In the genomic region with DNA sequence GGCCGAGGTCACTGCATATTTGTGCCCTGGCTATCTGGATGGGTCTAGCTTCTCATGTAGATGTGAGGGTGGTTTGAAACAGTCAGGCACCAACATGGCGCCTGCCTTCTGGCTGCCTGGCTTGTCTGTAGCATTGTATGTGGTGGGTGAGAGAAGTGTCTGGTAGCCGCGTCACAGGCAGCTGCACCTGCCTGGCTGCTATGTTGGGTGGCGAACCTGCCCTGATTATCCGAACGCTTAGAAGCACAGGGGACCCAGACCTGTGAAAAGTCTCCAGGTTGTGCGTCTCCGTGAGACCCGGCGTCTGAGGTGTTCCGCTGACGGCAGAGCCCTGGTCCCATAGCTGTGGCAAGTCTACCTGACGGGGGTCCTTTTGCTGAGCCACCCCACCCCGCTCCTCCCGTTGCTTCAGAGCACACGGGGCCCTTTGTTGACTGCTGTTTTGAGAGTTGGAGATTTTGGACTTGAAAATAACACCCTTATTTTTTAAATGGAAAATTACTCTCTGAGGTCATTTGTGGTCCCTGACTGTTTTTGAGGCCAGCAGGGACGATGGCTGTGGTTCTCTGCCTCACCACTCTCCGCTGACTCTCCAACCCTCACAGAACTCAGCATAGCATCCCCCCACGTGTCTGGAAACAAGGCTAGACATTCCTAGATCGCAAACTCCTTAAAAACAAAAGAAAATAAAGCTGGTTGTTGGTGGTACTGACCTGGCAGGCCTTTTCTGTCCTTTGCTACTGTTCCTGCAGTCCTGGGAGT, we compare ENCODE assay signal across 18 mouse cellular contexts. TPM values are rescaled to one million over a fixed set of nuclear protein-coding genes. Genes with fewer than 3 reads are reported as not detected.
DNase-seq lines count a peak whose midpoint lies in the region; ATAC-seq and TF ChIP-seq lines count a peak whose summit lies in the region.
"Had no signal": no experiment of that assay in that cellular context is flagged by ENCODE, and none has a peak within 500 bp of the region (broad histone marks: within the 10 kb centered on the region; RNA-seq: fewer than 3 reads in every experiment).

No protein-coding gene starts in this region.

- 83% methylated on average over 21 of the region's 21 CpGs for WGBS in heart, embryonic 13.5 days
- 86% methylated on average over 21 of the region's 21 CpGs for WGBS in intestine, embryonic 15.5 days
- 86% methylated on average over 21 of the region's 21 CpGs for WGBS in cerebellum, adult 2 months

- H3K27me3 ChIP-seq in heart, embryonic 13.5 days (replicated peaks) = no peaks in the 10 kb centered on the region
- no peaks in the 10 kb centered on the region for H3K27me3 ChIP-seq in intestine, embryonic 15.5 days (replicated peaks)
- H3K27me3 ChIP-seq in splenic B cell, adult 2 months (ENCODE audit: control insufficient read depth, insufficient read depth, low read length, poor library complexity, severe bottlenecking) = no peaks in the 10 kb centered on the region
- no peaks in the 10 kb centered on the region for H3K27me3 ChIP-seq in cerebellum, adult 2 months (ENCODE audit: control insufficient read depth, insufficient read depth, low read length)
- H3K27me3 ChIP-seq: neural tube, embryonic 13.5 days had no signal

- H3K27ac ChIP-seq in heart, embryonic 13.5 days (replicated peaks) = peak overlapping the region; percentile 61
- H3K27ac ChIP-seq in intestine, embryonic 15.5 days = 0 out of 2 replicates have a peak overlapping the region, but pooled peaks have one; percentile 22
- H3K27ac ChIP-seq in cerebellum, adult 2 months (ENCODE audit: insufficient read depth, low read length) = no peak overlapping the region
- H3K27ac ChIP-seq: neural tube, embryonic 13.5 days had no signal

- H3K4me3 ChIP-seq in heart, embryonic 13.5 days = no peak overlapping the region
- no peak overlapping the region for H3K4me3 ChIP-seq in intestine, embryonic 15.5 days (replicated peaks)
- H3K4me3 ChIP-seq in cerebellum, adult 2 months (replicated peaks; ENCODE audit: insufficient read depth, low read depth, low read length) = no peak overlapping the region
- H3K4me3 ChIP-seq: neural tube, embryonic 13.5 days had no signal

- H3K4me2 ChIP-seq in heart, embryonic 13.5 days = no peak overlapping the region
- no peak overlapping the region for H3K4me2 ChIP-seq in intestine, embryonic 15.5 days (replicated peaks)
- H3K4me2 ChIP-seq: neural tube, embryonic 13.5 days had no signal

- no peak for TF ChIP-seq CTCF in cerebellum, adult 2 months (IDR thresholded peaks at IDR 0.05; ENCODE audit: borderline replicate concordance, insufficient read depth, low read depth, low read length)

- H3K4me1 ChIP-seq in heart, embryonic 13.5 days = peaks cover 47% of the 10 kb centered on the region
- peaks cover 22% of the 10 kb centered on the region for H3K4me1 ChIP-seq in intestine, embryonic 15.5 days (replicated peaks)
- no peaks in the 10 kb centered on the region for H3K4me1 ChIP-seq in cerebellum, adult 2 months (ENCODE audit: control insufficient read depth, insufficient read depth, low read length)

- peak overlapping the region; percentile 50 for H3K9ac ChIP-seq in heart, embryonic 13.5 days
- H3K9ac ChIP-seq in intestine, embryonic 15.5 days = no peak overlapping the region
- H3K9ac ChIP-seq: neural tube, embryonic 13.5 days had no signal

- no peak for DNase-seq in heart, adult 9 months (ENCODE audit: low spot score in 2 of 2)
- DNase-seq in thymus, postnatal 14 days = peak; percentile 8
- DNase-seq in thymus, postnatal 4 days = no peak
- peak; percentile 45 for DNase-seq in splenic B cell, adult 2 months (ENCODE audit: low read depth, low spot score)
- no peak for DNase-seq in urinary bladder, adult 18-20 months (ENCODE audit: low spot score in 2 of 2)
- no peak for DNase-seq in cerebellum, adult 2 months
- DNase-seq: adrenal gland, postnatal 14 days; B cell, adult 2 months; kidney, postnatal 10 days; lung, adult 18-20 months; retina, postnatal 1 day had no signal

- H3K36me3 ChIP-seq in heart, embryonic 13.5 days = peaks cover 6% of the 10 kb centered on the region; the same call in 1 of the 2 replicates
- no peaks in the 10 kb centered on the region for H3K36me3 ChIP-seq in intestine, embryonic 15.5 days
- H3K36me3 ChIP-seq in splenic B cell, adult 2 months (ENCODE audit: control insufficient read depth, insufficient read depth, low read length, poor library complexity, severe bottlenecking) = no peaks in the 10 kb centered on the region
- H3K36me3 ChIP-seq: G1E; neural tube, embryonic 13.5 days had no signal

- no peak for ATAC-seq in heart, embryonic 13.5 days (ENCODE audit: extremely low read depth, insufficient number of reproducible peaks, low FRiP score, low TSS enrichment)
- ATAC-seq in intestine, embryonic 15.5 days = no peak

- H3K9me3 ChIP-seq in heart, embryonic 13.5 days = no peaks in the 10 kb centered on the region
- no peaks in the 10 kb centered on the region for H3K9me3 ChIP-seq in intestine, embryonic 15.5 days
- H3K9me3 ChIP-seq: G1E; neural tube, embryonic 13.5 days had no signal

- no peak for TF ChIP-seq POLR2A in cerebellum, adult 2 months (IDR thresholded peaks at IDR 0.05; ENCODE audit: borderline replicate concordance, insufficient read depth, low read length)

RNA-seq across cellular contexts. Expression of gene Chst12, which starts 12.0 kb away (rescaled TPM):
- 16.2 and 17.5 TPM in 2 replicates for polyA plus RNA-seq in heart, embryonic 13.5 days (2015; fragmentation: Nextera tagmentation; extraction: Ambion mirVana)
- 19.8 and 21.3 TPM in 2 replicates for polyA plus RNA-seq in intestine, embryonic 15.5 days (2015; fragmentation: Nextera tagmentation; extraction: Ambion mirVana)
- polyA plus RNA-seq in cerebellum, adult 2 months (2012; rRNA removed) = 20.9 and 22.5 TPM in 2 replicates

RNA-seq across cellular contexts. Expression of gene Grifin, which starts 47.5 kb away (rescaled TPM):
- not detected in 2 replicates for polyA plus RNA-seq in heart, embryonic 13.5 days (2015; fragmentation: Nextera tagmentation; extraction: Ambion mirVana)
- 0.49 and 0.58 TPM in 2 replicates for polyA plus RNA-seq in intestine, embryonic 15.5 days (2015; fragmentation: Nextera tagmentation; extraction: Ambion mirVana)
- 0.82 and 1.4 TPM in 2 replicates for polyA plus RNA-seq in cerebellum, adult 2 months (2012; rRNA removed)
- polyA plus RNA-seq: G1E; gonadal fat pad, adult 2 months; hindbrain, embryonic 11.5 days; midbrain, postnatal 0 days; neural tube, embryonic 13.5 days had no signal

Comparison
In these comparisons a context has a peak if more than half of its experiments do, and no peak if none do; other contexts are left out.
1. DNase-seq: peak in thymus, postnatal 14 days (single experiment) and splenic B cell, adult 2 months (single experiment); none in heart, adult 9 months (0 of 2), thymus, postnatal 4 days (single experiment), urinary bladder, adult 18-20 months (0 of 2) and cerebellum, adult 2 months (0 of 2).